Mouse (Mus musculus): ENCODE results near the gene Robo2. TPM values are rescaled to one million over a fixed set of nuclear protein-coding genes. Genes with fewer than 3 reads are reported as not detected.

The Robo2 gene
- polyA plus RNA-seq, 1 experiment from 2014 or later = 97.8 TPM

MicroRNA genes within 50 kb of the gene (microRNA counts, 519-probe panel; counts per million panel counts)
- microRNA mmu-miR-691 = 1,871 counts per million, percentile 12 among the panel's probes with 10 or more counts

Small RNAs within 50 kb of the gene (microRNA-seq; reads per million reads assigned to microRNA genes)
- gene Gm24272 (not detected), gene Mir691 (not detected)
